Mouse (Mus musculus): ENCODE measurements around the gene Shld1. TPM values are rescaled to one million over a fixed set of nuclear protein-coding genes. Genes with fewer than 3 reads are reported as not detected.

The Shld1 gene
- total RNA-seq, 2 experiments from 2014 or later, result 6.8 to 8.2 TPM

- no peak for DNase-seq (ENCODE audit: low spot score)
Measured at GRCm38 (mm10) chr2:132723958-132724431, 37.3 kb downstream of the Shld1 start.

- no peak for DNase-seq (ENCODE audit: low spot score)
Measured at GRCm38 (mm10) chr2:132724561-132724960, 37.8 kb downstream of the Shld1 start.

- DNase-seq (ENCODE audit: low spot score), result no peak
Measured at GRCm38 (mm10) chr2:132725376-132725905, 38.7 kb downstream of the Shld1 start.

GRCm38 (mm10) chr2:132726156-132726555 lies 39.4 kb downstream of the Shld1 start:
- DNase-seq (ENCODE audit: low spot score), result no peak

GRCm38 (mm10) chr2:132732940-132733339 lies 46.2 kb downstream of the Shld1 start:
- no peak for DNase-seq (ENCODE audit: low spot score)

GRCm38 (mm10) chr2:132733603-132734573 lies 47.2 kb downstream of the Shld1 start:
- DNase-seq (ENCODE audit: low spot score), result no peak

- no peak for DNase-seq (ENCODE audit: low spot score)
Measured at GRCm38 (mm10) chr2:132738816-132739432, 52.2 kb downstream of the Shld1 start.

GRCm38 (mm10) chr2:132741862-132742347 lies 55.2 kb downstream of the Shld1 start:
- DNase-seq (ENCODE audit: low spot score), result no peak

GRCm38 (mm10) chr2:132744866-132745265 lies 58.1 kb downstream of the Shld1 start:
- DNase-seq (ENCODE audit: low spot score), result peak; percentile 73

GRCm38 (mm10) chr2:132746108-132746507 lies 59.4 kb downstream of the Shld1 start:
- no peak for DNase-seq (ENCODE audit: low spot score)

GRCm38 (mm10) chr2:132750726-132751125 lies 64.0 kb downstream of the Shld1 start:
- no peak for DNase-seq (ENCODE audit: low spot score)

GRCm38 (mm10) chr2:132751141-132752066 lies 64.7 kb downstream of the Shld1 start:
- DNase-seq (ENCODE audit: low spot score), result peak; percentile 13

GRCm38 (mm10) chr2:132752398-132752797 lies 65.7 kb downstream of the Shld1 start:
- DNase-seq (ENCODE audit: low spot score), result no peak

- no peak for DNase-seq (ENCODE audit: low spot score)
Measured at GRCm38 (mm10) chr2:132753137-132753536, 66.4 kb downstream of the Shld1 start.

- no peak for DNase-seq (ENCODE audit: low spot score)
Measured at GRCm38 (mm10) chr2:132757911-132758310, 71.2 kb downstream of the Shld1 start.

GRCm38 (mm10) chr2:132770822-132771221 lies 84.1 kb downstream of the Shld1 start:
- no peak for DNase-seq (ENCODE audit: low spot score)

GRCm38 (mm10) chr2:132780978-132781377 lies 94.2 kb downstream of the Shld1 start, which contains the start of gene Chgb:
Gene Chgb, plus strand, starts transcription at chr2:132781278.
- no peak for DNase-seq (ENCODE audit: low spot score)

- peak; percentile 72 for DNase-seq (ENCODE audit: low spot score)
Measured at GRCm38 (mm10) chr2:132781439-132782068, 94.8 kb downstream of the Shld1 start.

GRCm38 (mm10) chr2:132784039-132784438 lies 97.3 kb downstream of the Shld1 start:
- no peak for DNase-seq (ENCODE audit: low spot score)
